Mouse (Mus musculus): Measurements from ENCODE around the gene Arid1b.

DNA sequence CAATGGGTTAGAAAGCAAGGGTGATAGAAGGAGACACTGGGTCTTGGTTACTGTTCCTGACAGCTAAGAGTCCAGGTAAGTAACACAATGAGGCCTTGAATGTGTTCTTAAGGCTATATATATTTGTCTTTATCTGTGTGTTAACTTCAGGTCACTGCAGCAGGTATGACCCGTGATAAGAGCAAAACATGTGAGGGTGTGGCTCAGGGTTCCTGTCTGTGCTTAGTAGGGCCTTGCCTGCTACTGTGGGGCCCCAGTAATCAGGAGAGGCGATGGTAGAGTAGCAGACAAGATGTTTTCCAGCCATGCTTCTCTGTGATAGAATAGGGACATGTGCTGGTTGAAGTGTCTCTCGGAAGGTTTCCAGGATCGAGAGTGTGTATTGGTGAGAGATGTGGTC is 118.0 kb downstream of the Arid1b start:
- no peak for TF ChIP-seq EP300 (IDR thresholded peaks at IDR 0.05)
- no peak for TF ChIP-seq CTCF (IDR thresholded peaks at IDR 0.05)

Measured in lung, postnatal 0 days (tissue).